Mouse (Mus musculus): ENCODE results near the gene C1s2. TPM values are rescaled to one million over a fixed set of nuclear protein-coding genes. Genes with fewer than 3 reads are reported as not detected.

C1s2 gene
- polyA plus RNA-seq, 1 experiment from 2014 or later, result not detected

DNA sequence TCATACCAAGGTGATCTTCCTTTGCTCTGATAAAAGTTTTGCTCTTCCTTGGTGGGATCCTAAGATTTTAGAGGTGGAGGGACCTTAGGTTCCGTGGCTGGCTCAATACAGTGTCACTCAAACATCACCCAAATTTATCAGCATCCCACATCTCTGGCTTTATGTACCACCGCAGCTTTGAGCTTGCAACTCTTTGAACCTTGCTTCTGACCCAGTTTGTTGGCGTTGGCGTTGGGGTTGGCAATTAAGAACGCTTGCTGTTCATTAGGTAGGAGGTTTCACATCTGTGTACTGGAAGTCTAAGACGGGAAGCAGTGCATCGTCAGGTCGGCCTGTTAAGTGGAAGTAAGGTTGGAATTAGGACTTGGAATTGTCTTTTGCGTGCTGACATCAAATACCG lies 29.1 kb upstream of the C1s2 start:
- Histone ChIP-seq H3K27ac (replicated peaks) (no peak overlapping the region), H3K4me2 (peak overlapping the region; percentile 85), H3K9ac (no peak overlapping the region), H3K9me3 (replicated peaks) (no peaks in the 10 kb centered on the region), H3K4me3 (replicated peaks) (peak overlapping the region; percentile 91), H3K27me3 (no peaks in the 10 kb centered on the region), H3K4me1 (replicated peaks) (peaks cover 56% of the 10 kb centered on the region), H3K36me3 (replicated peaks) (peaks cover 29% of the 10 kb centered on the region)
- ATAC-seq (ENCODE audit: insufficient read depth), result no peak
- WGBS (ENCODE audit: insufficient replicate concordance), result 91% methylated on average over 10 of the region's 10 CpGs

DNA sequence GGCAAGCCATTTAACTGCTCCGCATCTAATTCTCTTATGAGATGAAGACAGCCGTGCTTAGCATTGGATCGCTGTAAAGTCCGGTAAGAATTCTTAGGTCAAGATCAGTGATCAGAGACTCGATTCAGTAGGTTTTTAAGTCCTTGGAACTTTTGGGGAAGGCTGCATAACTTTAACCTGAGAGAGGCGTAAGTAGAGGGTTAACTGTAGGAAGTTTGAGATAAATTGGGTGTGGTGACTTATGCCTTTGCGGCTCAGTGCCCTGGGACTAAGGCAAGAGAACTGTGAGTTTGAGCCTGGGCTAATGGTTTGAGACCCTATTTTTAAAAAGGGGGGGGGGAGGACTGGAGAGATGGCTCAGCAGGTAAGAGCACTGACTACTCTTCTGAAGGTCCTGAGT lies 28.4 kb upstream of the C1s2 start:
- Histone ChIP-seq H3K9ac (peak overlapping the region; percentile 84), H3K36me3 (replicated peaks) (peaks cover 29% of the 10 kb centered on the region), H3K27ac (replicated peaks) (no peak overlapping the region), H3K4me2 (peak overlapping the region; percentile 85), H3K4me3 (replicated peaks) (peak overlapping the region; percentile 91), H3K9me3 (replicated peaks) (no peaks in the 10 kb centered on the region), H3K4me1 (replicated peaks) (peaks cover 52% of the 10 kb centered on the region), H3K27me3 (no peaks in the 10 kb centered on the region)
- 37% methylated on average over 7 of the region's 7 CpGs for WGBS (ENCODE audit: insufficient replicate concordance)
- ATAC-seq (ENCODE audit: insufficient read depth), result no peak

DNA sequence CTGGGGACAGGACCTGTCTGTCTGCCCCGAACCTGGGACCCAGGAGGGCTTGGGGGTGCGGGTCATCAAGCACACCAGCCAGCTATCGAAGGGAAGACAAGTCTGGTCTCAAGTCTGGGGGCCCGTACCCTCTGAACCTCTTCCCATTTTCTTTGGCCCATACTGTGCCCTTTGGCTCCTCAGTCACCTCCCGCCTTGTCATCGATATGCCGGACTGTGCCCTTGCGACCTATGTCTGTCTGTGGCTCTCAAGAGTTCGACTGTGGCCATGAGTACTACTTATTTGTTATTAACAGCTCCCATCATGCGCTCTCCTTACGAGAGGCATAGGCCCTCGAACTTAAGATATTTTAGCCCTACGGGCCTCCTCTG lies 27.5 kb upstream of the C1s2 start:
- 4% methylated on average over 13 of the region's 13 CpGs for WGBS (ENCODE audit: insufficient replicate concordance)
- H3K27ac ChIP-seq (replicated peaks), result peak overlapping the region; percentile 89
- H3K4me3 ChIP-seq (replicated peaks), result peak overlapping the region; percentile 91
- H3K27me3 ChIP-seq, result no peaks in the 10 kb centered on the region
- H3K4me2 ChIP-seq, result peak overlapping the region; percentile 85
- H3K4me1 ChIP-seq (replicated peaks), result peaks cover 46% of the 10 kb centered on the region
- H3K9me3 ChIP-seq (replicated peaks), result no peaks in the 10 kb centered on the region
- H3K36me3 ChIP-seq (replicated peaks), result peaks cover 28% of the 10 kb centered on the region
- H3K9ac ChIP-seq, result peak overlapping the region; percentile 84
- ATAC-seq (ENCODE audit: insufficient read depth), result peak; percentile 5; the same call in 1 of the 2 replicates

DNA sequence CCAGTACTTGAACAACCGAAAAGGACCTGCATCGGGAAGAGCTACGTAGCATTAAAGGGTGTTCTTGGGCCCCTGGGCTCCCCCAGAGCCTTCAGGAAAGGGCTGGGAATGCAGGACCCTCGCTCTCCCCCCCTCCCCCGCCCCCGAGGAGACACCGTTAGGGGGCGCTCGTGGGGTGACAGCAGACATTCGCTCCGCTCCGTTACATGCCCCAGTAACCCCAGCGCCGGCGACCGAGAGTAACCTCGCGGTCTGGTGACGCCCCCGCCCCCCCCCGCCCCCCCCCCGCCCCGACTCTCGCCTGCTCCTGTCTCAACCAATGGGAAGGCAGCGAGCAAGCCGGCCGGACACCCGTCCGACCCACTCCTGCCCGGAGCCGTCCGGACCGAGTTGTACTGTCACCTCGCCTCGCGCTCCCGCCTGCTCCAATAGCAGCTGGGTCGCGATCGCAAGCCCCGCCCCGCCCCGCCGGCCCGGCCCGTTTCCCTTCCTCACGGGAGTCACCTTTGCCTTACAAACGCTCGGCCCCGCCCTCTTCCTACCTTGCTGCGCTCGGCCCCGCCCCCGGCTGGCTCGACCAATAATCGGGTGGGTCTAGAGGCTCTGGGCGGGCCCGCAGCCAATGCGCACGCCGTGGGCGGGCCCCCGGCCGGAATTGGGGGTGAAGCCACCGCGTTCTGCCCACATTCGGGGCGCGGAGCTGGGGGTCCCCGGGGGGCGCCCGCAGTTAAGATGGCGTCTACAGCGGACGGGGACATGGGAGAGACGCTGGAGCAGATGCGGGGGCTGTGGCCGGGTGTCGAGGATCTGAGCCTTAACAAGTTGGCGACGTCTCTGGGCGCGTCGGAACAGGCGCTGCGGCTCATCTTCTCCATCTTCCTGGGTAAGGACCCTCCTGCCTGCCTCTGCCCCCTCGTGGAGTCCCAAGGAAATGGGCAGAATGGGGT lies 26.9 kb upstream of the C1s2 start, which contains the start of gene Lpcat3:
Lpcat3 (plus strand) TSS at position 551 of the 947 bp plus-strand sequence.
- peak; percentile 97 for ATAC-seq (ENCODE audit: insufficient read depth)
- H3K27me3 ChIP-seq, result no peaks in the 10 kb centered on the region
- H3K9ac ChIP-seq, result peak within 1 kb of the TSS; percentile 84
- WGBS (ENCODE audit: insufficient replicate concordance), result 1% methylated on average over 77 of the region's 87 CpGs
- peak within 1 kb of the TSS; percentile 89 for H3K27ac ChIP-seq (replicated peaks)
- no peaks in the 10 kb centered on the region for H3K9me3 ChIP-seq (replicated peaks)
- H3K4me2 ChIP-seq, result peak within 1 kb of the TSS; percentile 85
- peaks cover 46% of the 10 kb centered on the region for H3K4me1 ChIP-seq (replicated peaks)
- H3K4me3 ChIP-seq (replicated peaks), result peak within 1 kb of the TSS; percentile 91
- peaks cover 24% of the 10 kb centered on the region for H3K36me3 ChIP-seq (replicated peaks)

DNA sequence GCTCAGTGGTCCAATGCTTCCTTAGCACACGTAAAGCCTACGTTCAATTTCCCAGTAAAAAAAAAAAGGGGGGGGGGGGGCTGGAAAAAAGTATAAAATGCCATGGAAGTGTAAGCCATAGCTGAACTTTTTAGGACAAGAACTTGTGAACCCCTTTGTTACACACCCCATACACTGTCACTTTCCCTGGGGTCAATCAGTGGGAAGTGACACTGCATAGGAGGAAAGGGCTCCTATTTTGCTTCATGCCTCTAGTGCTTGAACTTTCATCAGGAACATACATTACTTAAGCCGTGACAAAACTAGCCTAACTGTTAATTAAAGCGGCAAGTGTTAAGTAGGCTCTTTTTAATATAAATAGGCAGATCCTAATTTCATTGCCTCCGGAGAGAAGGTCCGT lies 26.1 kb upstream of the C1s2 start:
- Histone ChIP-seq H3K36me3 (replicated peaks) (peaks cover 18% of the 10 kb centered on the region), H3K27ac (replicated peaks) (peak overlapping the region; percentile 87), H3K4me3 (replicated peaks) (peak overlapping the region; percentile 91), H3K4me1 (replicated peaks) (peaks cover 46% of the 10 kb centered on the region), H3K27me3 (no peaks in the 10 kb centered on the region), H3K9me3 (replicated peaks) (no peaks in the 10 kb centered on the region), H3K4me2 (peak overlapping the region; percentile 85), H3K9ac (peak overlapping the region; percentile 60)
- ATAC-seq (ENCODE audit: insufficient read depth), result no peak
- 31% methylated on average over 6 of the region's 6 CpGs for WGBS (ENCODE audit: insufficient replicate concordance)

DNA sequence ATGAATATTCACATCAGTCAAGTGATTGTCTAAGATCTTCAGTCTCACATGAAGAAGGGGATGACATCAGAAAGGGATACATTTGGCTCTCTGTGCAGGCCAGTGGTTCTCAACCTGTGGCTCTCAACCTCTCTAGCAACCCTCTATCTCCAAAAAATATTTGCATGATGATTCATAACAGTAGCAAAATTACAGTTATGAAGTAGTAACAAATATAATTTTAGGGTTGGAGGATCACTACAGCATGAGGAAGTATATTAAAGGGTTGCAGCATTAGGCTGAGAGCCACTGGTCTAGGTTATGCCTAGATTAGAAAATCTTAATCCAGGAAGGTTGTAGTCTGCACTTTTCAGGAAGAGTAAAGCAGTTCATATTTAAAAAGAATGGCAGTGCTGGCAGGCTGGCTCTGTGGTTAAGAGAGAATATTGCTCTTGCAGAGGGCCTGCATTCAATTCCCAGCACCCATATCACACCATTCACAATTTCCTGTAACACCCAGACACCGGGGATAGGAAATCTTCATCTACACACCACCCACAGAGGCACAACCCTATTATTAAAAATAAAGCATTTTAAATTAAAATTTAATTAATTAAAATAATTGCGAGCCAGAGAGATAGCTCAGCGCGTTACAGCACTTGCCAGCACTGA lies 25.4 kb upstream of the C1s2 start:
- Histone ChIP-seq H3K4me2 (no peak overlapping the region), H3K4me1 (replicated peaks) (peaks cover 46% of the 10 kb centered on the region), H3K9ac (no peak overlapping the region), H3K9me3 (replicated peaks) (no peaks in the 10 kb centered on the region), H3K4me3 (replicated peaks) (no peak overlapping the region), H3K27ac (replicated peaks) (no peak overlapping the region), H3K27me3 (no peaks in the 10 kb centered on the region), H3K36me3 (replicated peaks) (peaks cover 13% of the 10 kb centered on the region)
- 83% methylated on average over 4 of the region's 4 CpGs for WGBS (ENCODE audit: insufficient replicate concordance)
- ATAC-seq (ENCODE audit: insufficient read depth), result no peak

DNA sequence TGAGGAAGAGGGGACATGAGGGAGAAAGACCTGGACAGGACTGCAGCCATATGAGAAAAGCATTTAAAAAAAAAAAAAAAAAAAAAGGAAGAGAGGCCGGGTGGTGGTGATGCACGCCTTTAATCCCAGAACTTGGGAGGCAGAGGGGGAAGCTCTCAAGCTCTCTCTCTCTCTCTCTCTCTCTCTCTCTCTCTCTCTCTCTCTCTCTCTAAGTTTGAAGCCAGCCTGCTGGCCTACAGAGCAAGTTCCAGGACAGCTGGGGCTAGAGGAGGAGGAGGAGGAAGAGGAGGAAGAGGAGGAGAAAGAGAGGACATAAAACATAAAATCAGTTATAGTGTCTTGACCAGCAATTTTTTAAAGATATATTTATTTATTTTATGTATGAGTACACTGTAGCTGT lies 22.2 kb upstream of the C1s2 start:
- WGBS (ENCODE audit: insufficient replicate concordance), result 53% methylated on average over 2 of the region's 2 CpGs
- ATAC-seq (ENCODE audit: insufficient read depth), result no peak
- no peaks in the 10 kb centered on the region for H3K27me3 ChIP-seq

DNA sequence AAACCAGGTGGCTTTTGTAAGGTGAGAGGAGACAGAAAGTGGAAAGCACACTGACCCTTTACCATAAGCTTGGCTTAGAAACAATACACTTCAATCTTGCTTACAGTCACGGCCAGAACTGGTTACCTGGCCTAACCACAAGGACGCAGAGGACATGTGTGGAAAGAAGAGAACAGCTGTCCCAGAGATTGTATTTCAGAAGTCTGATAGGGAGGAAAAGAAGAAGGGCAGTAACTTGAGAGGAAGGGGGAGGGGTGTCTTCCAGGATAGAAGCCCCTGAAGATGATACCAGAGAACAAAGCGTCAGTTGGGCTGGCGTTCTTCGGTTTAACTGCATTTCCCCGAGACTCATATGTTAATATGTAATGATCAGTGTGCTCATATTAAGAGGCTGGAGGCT lies 20.0 kb upstream of the C1s2 start:
- Histone ChIP-seq H3K36me3 (replicated peaks) (no peaks in the 10 kb centered on the region), H3K4me3 (replicated peaks) (no peak overlapping the region), H3K27me3 (no peaks in the 10 kb centered on the region), H3K4me1 (replicated peaks) (peaks cover 7% of the 10 kb centered on the region), H3K27ac (replicated peaks) (no peak overlapping the region), H3K9me3 (replicated peaks) (no peaks in the 10 kb centered on the region), H3K4me2 (no peak overlapping the region), H3K9ac (no peak overlapping the region)
- no peak for ATAC-seq (ENCODE audit: insufficient read depth)
- WGBS (ENCODE audit: insufficient replicate concordance), result 52% methylated on average over 6 of the region's 6 CpGs

More for the DNA sequence above, 22.2 kb upstream of the C1s2 start:
- no peak overlapping the region for H3K9ac ChIP-seq
- H3K9me3 ChIP-seq (replicated peaks), result no peaks in the 10 kb centered on the region
- no peak overlapping the region for H3K4me3 ChIP-seq (replicated peaks)
- H3K4me1 ChIP-seq (replicated peaks), result peaks cover 23% of the 10 kb centered on the region
- H3K27ac ChIP-seq (replicated peaks), result no peak overlapping the region
- H3K4me2 ChIP-seq, result no peak overlapping the region
- no peaks in the 10 kb centered on the region for H3K36me3 ChIP-seq (replicated peaks)

DNA sequence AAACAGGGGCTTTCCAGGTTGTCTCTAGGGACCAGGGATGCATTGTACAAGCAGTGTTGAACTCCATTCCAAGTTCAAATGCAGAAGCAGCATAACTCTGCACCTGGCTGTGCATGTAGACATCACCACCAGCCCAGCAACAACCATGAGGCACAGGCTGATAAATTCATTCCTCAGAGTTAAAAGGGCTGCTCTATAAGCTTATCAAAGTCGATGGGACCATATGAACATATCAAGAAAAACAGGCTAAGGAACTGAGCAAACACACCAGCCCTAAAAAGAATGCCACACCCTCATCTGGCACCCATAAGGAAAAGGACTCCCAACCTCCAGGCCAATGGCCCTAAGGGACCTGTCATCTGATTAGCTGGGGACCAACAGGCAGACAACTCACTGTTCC lies 10.5 kb upstream of the C1s2 start:
- WGBS (ENCODE audit: insufficient replicate concordance), result 18% methylated on average over 1 of the region's 1 CpGs

DNA sequence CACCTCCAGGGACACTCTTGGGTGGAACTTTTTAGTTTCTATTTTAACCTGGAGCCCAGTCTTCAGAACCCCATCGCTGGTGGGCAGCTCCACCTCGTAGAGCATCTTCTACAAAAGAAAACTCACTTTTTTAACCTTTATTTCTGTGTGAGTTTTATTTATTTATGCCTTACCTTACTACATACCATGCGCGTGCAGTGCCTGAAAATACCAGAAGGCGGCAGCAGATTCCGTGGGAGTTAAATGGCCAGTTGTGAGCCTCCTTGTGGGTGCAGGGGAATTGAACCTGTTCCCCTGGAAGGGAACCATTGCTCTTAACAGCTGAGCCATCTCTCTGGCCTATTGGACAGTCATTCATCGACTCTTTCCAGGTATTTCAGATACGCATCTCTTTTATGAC lies 5.1 kb upstream of the C1s2 start:
- no peak overlapping the region for H3K27ac ChIP-seq (replicated peaks)
- H3K4me2 ChIP-seq, result no peak overlapping the region
- H3K36me3 ChIP-seq (replicated peaks), result no peaks in the 10 kb centered on the region
- 31% methylated on average over 8 of the region's 8 CpGs for WGBS (ENCODE audit: insufficient replicate concordance)
- H3K9me3 ChIP-seq (replicated peaks), result no peaks in the 10 kb centered on the region
- no peak overlapping the region for H3K4me3 ChIP-seq (replicated peaks)
- peaks cover 19% of the 10 kb centered on the region for H3K4me1 ChIP-seq (replicated peaks)
- ATAC-seq (ENCODE audit: insufficient read depth), result no peak
- H3K27me3 ChIP-seq, result no peaks in the 10 kb centered on the region
- no peak overlapping the region for H3K9ac ChIP-seq

More for the DNA sequence above, 10.5 kb upstream of the C1s2 start:
- Histone ChIP-seq H3K9ac (no peak overlapping the region), H3K9me3 (replicated peaks) (no peaks in the 10 kb centered on the region), H3K4me1 (replicated peaks) (peaks cover 33% of the 10 kb centered on the region), H3K4me3 (replicated peaks) (no peak overlapping the region), H3K36me3 (replicated peaks) (no peaks in the 10 kb centered on the region), H3K27me3 (no peaks in the 10 kb centered on the region), H3K4me2 (peak overlapping the region; percentile 37), H3K27ac (replicated peaks) (peak overlapping the region; percentile 90)
- ATAC-seq (ENCODE audit: insufficient read depth), result peak; percentile 96

DNA sequence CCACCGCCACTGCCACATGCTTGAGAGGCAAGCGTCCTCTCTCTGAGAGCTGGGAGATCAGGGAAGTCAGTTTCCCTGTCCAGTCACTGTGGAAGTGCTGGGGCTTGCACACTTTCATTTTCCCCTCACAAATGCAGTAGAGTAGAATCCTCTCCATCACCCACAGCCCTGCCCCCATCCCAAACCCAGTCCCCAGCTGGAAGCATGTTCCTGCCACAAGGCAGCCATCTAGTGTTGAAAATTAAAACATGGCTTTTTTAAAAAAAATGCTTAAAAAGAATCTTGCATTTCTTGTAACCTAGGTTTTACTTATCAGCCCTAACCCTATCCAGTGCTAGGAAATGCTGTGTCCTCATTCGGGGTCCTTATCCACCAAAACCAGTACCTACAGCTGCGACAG lies 4.2 kb upstream of the C1s2 start:
- no peak for ATAC-seq (ENCODE audit: insufficient read depth)
- Histone ChIP-seq H3K36me3 (replicated peaks) (no peaks in the 10 kb centered on the region), H3K27ac (replicated peaks) (no peak overlapping the region), H3K4me2 (no peak overlapping the region), H3K9me3 (replicated peaks) (no peaks in the 10 kb centered on the region), H3K4me3 (replicated peaks) (no peak overlapping the region), H3K4me1 (replicated peaks) (peaks cover 15% of the 10 kb centered on the region; the same call in 1 of the 2 replicates), H3K27me3 (no peaks in the 10 kb centered on the region), H3K9ac (no peak overlapping the region)
- 56% methylated on average over 4 of the region's 4 CpGs for WGBS (ENCODE audit: insufficient replicate concordance)

All from liver, embryonic 15.5 days (tissue).